Mouse (Mus musculus): Measurements from ENCODE around the gene Rgs8.

GRCm38 (mm10) chr1:153736096-153736495 is 83.3 kb downstream of the Rgs8 start:
- TF ChIP-seq POLR2A (IDR thresholded peaks at IDR 0.05; ENCODE audit: borderline replicate concordance, low read depth, low read length) (no peak), CTCF (IDR thresholded peaks at IDR 0.05; ENCODE audit: low read depth, low read length) (no peak)
